Mouse (Mus musculus): ENCODE data around the gene Rpp25l.

DNA sequence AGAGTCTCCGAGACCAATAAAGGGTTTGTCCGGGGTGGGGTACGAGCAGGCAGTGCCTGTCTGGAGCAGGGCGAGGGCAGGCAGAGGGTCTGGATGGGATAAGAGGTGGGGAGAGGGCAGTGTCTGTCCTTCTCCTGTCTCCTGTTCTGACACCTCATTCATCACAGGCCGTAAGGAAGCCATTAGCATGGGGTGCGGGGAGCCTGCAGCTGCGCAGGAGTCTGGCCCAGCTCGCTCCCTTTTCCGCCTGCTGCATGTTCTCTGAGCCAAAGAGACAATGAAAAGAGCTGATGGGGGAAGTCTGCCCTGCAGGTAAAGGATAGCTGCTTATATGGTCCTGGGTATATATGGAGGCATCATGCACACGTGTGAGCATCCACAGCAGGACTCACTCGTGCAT lies 50.6 kb downstream of the Rpp25l start:
- TF ChIP-seq CTCF (IDR thresholded peaks at IDR 0.05; ENCODE audit: control insufficient read depth, insufficient read depth, insufficient read length) (no peak), USF1 (IDR thresholded peaks at IDR 0.05; ENCODE audit: low read depth) (no peak), MAX (IDR thresholded peaks at IDR 0.05) (no peak), MYOG (IDR thresholded peaks at IDR 0.05; ENCODE audit: control insufficient read depth, extremely low read depth, insufficient read length) (no peak), CEBPB (IDR thresholded peaks at IDR 0.05; ENCODE audit: low read depth) (no peak)

Data from C2C12 (cell line).